Mouse (Mus musculus) testis, postnatal 14 days (tissue): ENCODE data around the gene Cdkn1b.

Experiments
- DNase-seq: peaks from one replicate; pipeline ENCODE4 v3.0.0; 2021; ENCODE audit warnings: low spot score

Cdkn1b gene

DNA sequence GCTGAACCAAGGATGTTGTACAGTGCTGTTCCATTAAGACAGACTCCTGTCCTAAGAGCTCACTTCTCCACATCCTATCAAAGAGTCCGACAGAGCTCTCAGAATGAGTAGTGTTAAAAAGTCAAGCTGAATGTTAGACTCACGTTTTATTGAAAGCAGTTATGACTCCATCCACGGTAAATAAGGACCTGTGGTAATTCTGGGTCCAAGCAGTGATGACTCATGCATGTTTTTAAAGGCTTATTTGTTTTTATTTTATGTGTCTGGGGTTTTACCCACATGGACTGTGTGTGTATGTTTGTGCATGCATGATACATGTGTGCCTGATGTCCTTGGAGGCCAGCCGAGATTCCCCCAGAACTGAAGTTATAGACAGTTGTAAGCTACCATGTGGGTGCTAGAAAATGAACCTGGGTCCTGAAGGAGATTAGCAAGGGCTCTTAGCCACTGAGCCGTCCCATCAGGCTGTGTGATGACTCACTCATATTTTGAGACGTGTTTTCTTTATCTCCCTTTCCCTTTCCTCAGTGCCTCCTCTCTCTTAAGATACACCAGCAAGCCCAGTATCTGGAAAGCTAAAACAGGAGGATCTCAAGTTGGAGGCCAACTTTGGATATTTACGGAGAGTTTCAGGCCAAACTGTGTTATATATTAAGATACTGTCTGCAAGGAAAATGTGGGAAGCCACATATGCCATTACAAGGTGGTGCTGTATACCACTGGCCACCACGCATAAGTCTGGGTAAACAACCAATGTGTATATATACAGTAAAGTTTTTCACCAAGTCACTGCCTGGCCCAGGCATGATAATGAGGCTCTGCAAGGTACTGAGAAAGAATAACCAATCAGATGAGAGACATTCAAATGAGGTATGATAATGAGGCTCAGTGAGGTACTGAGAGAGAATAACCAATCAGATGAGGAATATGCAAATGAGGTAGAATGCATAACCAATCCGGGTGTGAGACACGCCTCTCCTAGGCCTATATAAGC lies 16.0 kb upstream of the Cdkn1b start:
- no peak for DNase-seq

DNA sequence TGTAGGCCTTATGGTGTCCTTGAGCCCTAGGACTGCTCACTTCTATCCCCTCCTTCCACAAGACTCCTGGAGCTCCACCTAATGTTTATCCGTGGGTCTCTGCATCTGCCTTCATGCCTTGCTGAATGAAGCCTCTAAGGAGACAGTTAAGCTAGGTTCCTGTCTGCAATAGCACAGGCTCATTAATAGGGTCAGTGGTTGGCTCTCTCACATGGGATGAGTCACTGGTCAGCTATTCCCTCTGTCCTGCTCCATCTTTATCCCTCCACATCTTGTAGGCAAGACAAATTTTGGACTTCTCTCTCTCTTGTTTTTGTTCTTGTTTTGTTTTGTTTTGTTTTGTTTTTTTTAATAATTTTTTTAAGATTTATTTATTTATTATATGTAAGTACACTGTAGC lies 14.4 kb upstream of the Cdkn1b start:
- DNase-seq, result no peak

DNA sequence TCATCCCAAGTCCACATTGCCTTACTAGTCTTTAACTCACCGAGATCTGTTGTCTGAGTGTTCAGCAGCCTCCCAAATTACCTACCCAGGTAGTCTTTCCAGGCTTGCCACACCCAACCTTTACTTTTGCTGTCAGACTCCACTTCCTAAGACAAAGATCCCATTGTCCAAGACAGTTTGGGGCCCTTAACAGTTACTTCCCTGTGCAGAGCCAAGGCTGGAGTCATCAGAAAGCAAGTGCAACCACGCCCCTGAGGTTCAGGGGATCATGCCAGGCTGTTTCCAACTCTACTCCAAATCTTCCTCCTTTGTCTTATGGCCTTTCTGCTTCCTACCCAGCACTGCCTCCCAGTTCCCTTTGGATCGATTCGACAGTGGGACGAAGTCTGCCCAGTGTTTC lies 5.7 kb upstream of the Cdkn1b start:
- no peak for DNase-seq

- no peak for DNase-seq
These were observed 3.6 kb upstream of the Cdkn1b start for GRCm38 (mm10) chr6:134916641-134917040.

- DNase-seq, result no peak
These were observed 3.1 kb upstream of the Cdkn1b start for GRCm38 (mm10) chr6:134917087-134917486.

- no peak for DNase-seq
These were observed 1.4 kb upstream of the Cdkn1b start for GRCm38 (mm10) chr6:134918769-134919168.

DNA sequence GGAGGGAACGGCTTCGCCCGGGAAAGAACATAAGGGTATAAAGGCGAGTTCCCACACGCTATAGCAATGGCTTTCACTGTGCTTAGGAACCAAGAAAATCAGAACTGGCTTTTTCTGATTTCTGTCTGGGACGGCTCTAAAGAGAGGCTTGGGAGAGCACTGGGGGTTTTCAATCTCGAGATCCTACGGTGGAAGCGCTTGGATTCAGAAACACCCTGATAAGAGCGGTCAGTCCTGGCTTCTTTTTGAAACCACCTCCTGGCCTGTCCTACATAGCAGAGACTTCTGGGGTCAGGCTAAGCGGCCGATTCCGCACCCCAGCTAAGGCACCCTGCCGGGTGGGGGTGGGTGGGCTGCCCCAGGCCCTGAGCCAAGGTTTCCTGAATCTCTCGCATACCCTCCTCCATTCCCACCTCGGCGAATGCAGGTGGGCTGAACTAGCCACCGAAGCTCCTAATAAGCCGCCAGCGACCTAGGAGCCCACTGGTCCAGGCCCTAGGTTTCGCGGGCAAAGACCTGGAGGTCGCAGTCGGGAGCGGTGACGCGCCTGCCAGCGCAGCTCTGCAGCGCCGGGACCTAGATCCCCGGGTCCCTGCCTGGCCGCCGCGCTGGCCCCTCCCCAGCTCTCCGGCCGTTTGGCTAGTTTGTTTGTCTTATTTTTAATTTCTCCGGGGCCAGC lies 551 bp upstream of the Cdkn1b start:
- DNase-seq, result no peak

- no peak for DNase-seq
These were observed 953 bp downstream of the Cdkn1b start for GRCm38 (mm10) chr6:134921014-134921694.

DNA sequence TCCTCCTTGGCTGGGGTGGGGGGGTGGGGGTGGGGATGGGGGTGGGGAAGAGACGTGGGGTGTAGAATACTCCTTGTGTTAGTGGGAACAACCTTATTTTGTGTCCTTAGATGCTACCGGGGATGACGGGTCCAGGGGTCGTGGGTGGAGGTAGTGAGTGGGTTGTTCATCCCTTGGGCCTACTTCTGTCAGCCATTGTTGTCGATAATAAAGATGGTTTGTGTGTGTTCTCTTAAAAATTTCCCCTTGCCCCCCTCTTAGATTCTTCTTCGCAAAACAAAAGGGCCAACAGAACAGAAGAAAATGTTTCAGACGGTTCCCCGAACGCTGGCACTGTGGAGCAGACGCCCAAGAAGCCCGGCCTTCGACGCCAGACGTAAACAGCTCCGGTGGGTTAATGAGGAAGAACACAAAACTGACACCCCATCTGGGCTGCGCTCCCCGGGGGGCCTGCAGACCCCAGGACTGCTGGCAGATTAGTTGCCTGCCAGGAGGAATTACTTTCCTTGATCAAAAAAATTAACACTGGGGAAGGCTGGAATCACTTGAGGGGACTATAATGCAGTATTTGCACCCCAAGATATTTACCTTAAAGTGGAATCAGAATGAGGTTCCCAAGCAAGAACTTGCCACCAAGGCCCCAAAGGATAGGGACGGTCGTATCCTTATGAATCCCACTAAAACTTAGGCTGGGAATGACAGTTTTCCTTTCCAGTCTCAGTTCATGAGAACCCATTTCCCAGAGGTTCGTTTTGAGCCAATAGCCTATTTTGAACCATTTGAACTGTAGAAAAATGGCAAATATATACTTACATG lies 1.7 kb downstream of the Cdkn1b start:
- no peak for DNase-seq

- DNase-seq, result no peak
These were observed 2.5 kb downstream of the Cdkn1b start for GRCm38 (mm10) chr6:134922511-134923195.

- DNase-seq, result no peak
These were observed 3.5 kb downstream of the Cdkn1b start for GRCm38 (mm10) chr6:134923670-134924069.

- no peak for DNase-seq
These were observed 4.1 kb downstream of the Cdkn1b start for GRCm38 (mm10) chr6:134924262-134924661.

- DNase-seq, result no peak
These were observed 5.6 kb downstream of the Cdkn1b start for GRCm38 (mm10) chr6:134925673-134926337.

DNA sequence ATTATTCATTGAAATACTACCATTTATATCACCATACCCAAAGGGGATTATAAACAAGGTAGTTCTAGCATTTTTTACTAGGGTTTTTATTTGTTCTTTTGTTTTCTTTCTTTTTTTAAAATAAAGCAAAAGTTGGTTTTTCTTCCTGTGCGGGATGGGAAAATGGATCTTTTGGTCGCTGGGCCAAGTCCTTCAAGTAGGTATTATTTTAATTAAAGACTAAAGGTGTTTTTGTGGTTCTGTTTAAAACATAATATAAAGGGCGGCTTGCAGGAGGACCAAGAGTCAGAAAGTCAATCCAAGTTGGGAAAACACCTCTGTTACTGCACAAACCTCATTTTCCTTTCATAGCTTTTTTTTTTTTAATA lies 6.1 kb downstream of the Cdkn1b start:
- no peak for DNase-seq

DNA sequence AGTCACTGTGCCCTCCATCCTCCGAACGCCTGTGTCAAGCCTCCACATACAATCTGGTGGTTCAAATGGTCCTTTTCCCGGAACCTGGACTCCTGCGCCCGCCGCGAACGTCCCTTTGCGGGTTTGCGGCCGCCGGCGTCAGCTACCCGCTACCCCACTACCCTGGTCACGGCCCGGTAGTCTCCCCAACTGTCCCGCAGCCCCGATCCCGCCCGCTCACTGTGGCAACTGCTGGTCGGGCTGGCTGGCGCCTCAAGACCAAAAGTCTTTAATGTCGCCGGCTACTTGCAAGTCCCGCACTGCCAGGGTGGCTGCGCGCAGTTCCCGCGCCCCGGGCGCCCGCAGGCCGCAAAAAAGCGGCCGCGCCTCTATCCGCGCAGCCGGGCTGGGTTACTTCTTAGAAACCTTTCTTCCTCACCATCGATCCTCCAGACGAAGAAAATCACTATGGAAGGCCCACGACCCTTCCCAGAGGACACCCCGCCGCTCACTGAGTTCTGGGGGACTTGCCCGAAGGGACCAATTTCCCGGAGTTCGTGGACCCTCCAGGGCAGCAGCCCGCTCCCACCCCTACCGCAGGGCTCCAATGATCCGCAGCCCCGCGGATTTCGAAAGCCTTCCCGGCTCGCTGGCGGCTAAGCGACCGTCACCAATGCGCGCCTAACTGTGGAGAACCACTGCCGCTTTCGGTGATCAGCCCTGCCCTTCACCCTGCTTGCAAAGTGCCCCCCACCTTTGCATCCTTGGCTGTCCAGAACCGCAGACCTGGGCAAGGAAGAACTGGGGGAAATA lies 6.8 kb downstream of the Cdkn1b start:
- no peak for DNase-seq

DNA sequence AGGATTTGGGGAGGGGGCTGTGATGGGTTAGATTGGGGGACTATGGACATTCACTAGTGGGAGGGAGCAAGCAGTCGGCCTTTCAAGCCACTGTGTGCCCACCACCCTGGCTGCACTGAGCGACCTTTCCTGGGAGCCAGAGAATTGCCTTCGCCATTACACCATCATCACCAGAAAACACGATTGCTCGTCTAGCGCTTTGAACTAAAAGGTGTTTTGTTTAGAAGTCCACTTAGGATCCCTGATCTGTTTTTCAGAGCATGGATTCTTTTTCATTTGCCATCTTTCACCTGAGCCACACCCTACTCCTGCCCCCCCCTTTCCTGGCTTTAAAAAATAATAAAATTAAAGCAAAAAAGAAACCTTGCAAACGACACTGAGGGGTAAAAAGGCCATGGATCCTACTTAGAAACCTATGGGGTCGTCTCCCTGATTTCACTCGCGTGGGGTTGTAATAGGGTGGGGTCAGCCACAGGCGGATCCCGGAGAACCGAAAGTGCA lies 7.4 kb downstream of the Cdkn1b start:
- DNase-seq, result no peak

DNA sequence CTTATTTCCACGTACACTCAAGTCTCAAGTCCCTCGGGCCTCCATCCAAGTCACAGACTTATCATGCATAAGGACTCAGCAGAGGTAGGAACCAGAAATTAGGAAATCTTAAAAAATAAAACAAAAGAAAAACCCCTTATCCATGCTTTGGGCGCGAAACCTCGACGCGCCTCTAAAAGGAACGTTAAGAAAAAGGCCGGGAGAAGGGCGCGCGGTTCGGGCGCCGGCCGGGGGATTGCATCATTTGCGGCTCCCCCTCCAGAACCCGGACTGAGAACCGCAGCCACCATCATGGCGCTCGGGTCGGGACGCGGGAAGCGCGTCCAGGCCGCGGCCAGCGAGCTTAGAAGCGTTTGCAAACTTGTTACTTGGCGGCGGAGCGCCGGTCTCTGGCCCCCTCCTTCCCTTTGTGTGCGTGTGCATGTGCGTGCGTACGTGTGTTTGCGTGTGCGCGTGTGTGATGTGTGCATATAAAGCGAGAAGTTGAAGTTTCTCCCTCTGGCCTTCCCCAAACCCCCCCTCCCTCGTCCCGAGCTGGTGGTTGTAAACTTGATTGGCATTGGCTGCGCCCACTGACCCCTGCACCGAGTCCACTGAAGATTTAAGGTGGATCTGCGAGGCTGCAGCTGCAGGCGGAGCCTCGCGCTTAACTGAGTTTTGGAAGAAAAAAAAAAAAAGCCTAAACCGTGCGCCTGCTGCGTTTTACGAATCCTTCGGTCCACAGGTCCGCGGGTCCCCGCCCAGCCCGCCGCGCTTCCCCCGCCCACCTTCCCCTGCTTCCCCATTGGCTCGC lies 8.1 kb downstream of the Cdkn1b start:
- DNase-seq, result peak; percentile 84

- no peak for DNase-seq
These were observed 8.7 kb downstream of the Cdkn1b start for GRCm38 (mm10) chr6:134928889-134929310.

DNA sequence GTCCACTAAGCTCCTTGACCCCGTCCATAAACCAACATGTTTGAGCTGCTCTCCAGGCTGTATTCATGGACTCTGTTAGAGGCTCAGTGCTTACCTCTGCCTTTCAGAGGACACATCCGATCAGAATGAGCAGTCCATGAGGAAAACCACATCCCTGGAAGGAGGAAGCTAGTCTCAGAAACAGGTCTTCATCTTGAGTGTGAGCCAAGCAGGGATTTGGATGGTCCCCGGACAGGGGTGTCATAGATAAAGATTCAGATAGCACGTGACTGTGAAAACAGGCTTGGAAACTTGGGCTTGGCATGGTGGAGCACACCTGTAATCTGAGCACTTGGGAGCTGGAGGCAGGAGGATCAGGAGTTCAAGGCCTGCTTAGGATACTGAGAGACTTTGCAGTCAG lies 9.7 kb downstream of the Cdkn1b start:
- DNase-seq, result no peak
